Mouse (Mus musculus): ENCODE data around the gene Cfl1. TPM values are rescaled to one million over a fixed set of nuclear protein-coding genes. Genes with fewer than 3 reads are reported as not detected.
A peak's percentile ranks its signal among the peaks of the same experiment; 100 is the strongest.

Gene Cfl1
- polyA plus RNA-seq (2014; fragmentation: Nextera tagmentation; extraction: Ambion mirVana): 3,236 and 3,318 TPM in 2 replicates

- under 1% methylated on average over 61 of the region's 62 CpGs for WGBS
- Histone ChIP-seq H3K27me3 (ENCODE audit: insufficient read depth, low read length) (no peaks in the 10 kb centered on the region), H3K4me3 (ENCODE audit: low read depth, low read length) (peak within 1 kb of the TSS; percentile 99), H3K36me3 (ENCODE audit: insufficient read depth) (peaks cover 44% of the 10 kb centered on the region), H3K9me3 (ENCODE audit: low read depth, low read length) (no peaks in the 10 kb centered on the region), H3K27ac (ENCODE audit: low read depth) (peak within 1 kb of the TSS; percentile 97), H3K4me2 (peak within 1 kb of the TSS; percentile 87), H3K4me1 (ENCODE audit: insufficient read depth) (peaks cover 8% of the 10 kb centered on the region; the same call in 1 of the 2 replicates), H3K9ac (peak within 1 kb of the TSS; percentile 94)
- DNase-seq (peak; percentile 98), ATAC-seq (ENCODE audit: insufficient read depth) (peak; percentile 44)
- TF ChIP-seq CTCF (IDR thresholded peaks at IDR 0.05; ENCODE audit: low read depth): 0 out of 2 replicates have a peak, but pooled peaks have one; percentile 3
Observed at GRCm38 (mm10) chr19:5490313-5490897, at the start of gene Cfl1. Gene Cfl1 (plus strand): TSS chr19:5490455.

- no peak overlapping the region for H3K4me3 ChIP-seq (ENCODE audit: low read depth, low read length)
- WGBS: 60% methylated on average over 9 of the region's 9 CpGs
- no peaks in the 10 kb centered on the region for H3K4me1 ChIP-seq (ENCODE audit: insufficient read depth)
- H3K4me2 ChIP-seq: no peak overlapping the region
- H3K9ac ChIP-seq: no peak overlapping the region
- TF ChIP-seq CTCF (IDR thresholded peaks at IDR 0.05; ENCODE audit: low read depth): no peak
- H3K36me3 ChIP-seq (ENCODE audit: insufficient read depth): no peaks in the 10 kb centered on the region
- ATAC-seq (ENCODE audit: insufficient read depth): no peak
- 0 out of 2 replicates have a peak, but pooled peaks cover 4% of the 10 kb centered on the region for H3K9me3 ChIP-seq (ENCODE audit: low read depth, low read length)
- peaks cover 30% of the 10 kb centered on the region for H3K27me3 ChIP-seq (ENCODE audit: insufficient read depth, low read length)
- DNase-seq: no peak
- no peak overlapping the region for H3K27ac ChIP-seq (ENCODE audit: low read depth)
Observed at GRCm38 (mm10) chr19:5444371-5444908, 45.8 kb upstream of the Cfl1 start.

- no peak overlapping the region for H3K4me3 ChIP-seq (ENCODE audit: low read depth, low read length)
- H3K27me3 ChIP-seq (ENCODE audit: insufficient read depth, low read length): peaks cover 35% of the 10 kb centered on the region
- DNase-seq: no peak
- TF ChIP-seq CTCF (IDR thresholded peaks at IDR 0.05; ENCODE audit: low read depth): no peak
- no peak overlapping the region for H3K9ac ChIP-seq
- 21% methylated on average over 7 of the region's 7 CpGs for WGBS
- ATAC-seq (ENCODE audit: insufficient read depth): no peak
- H3K27ac ChIP-seq (ENCODE audit: low read depth): no peak overlapping the region
- H3K4me1 ChIP-seq (ENCODE audit: insufficient read depth): no peaks in the 10 kb centered on the region
- H3K4me2 ChIP-seq: no peak overlapping the region
- 0 out of 2 replicates have a peak, but pooled peaks cover 4% of the 10 kb centered on the region for H3K9me3 ChIP-seq (ENCODE audit: low read depth, low read length)
- no peaks in the 10 kb centered on the region for H3K36me3 ChIP-seq (ENCODE audit: insufficient read depth)
Observed at GRCm38 (mm10) chr19:5444954-5445353, 45.3 kb upstream of the Cfl1 start.

- WGBS: 90% methylated on average over 5 of the region's 5 CpGs
- ATAC-seq (ENCODE audit: insufficient read depth): no peak
- Histone ChIP-seq H3K4me1 (ENCODE audit: insufficient read depth) (no peaks in the 10 kb centered on the region), H3K27me3 (ENCODE audit: insufficient read depth, low read length) (peaks cover 43% of the 10 kb centered on the region), H3K27ac (ENCODE audit: low read depth) (no peak overlapping the region), H3K36me3 (ENCODE audit: insufficient read depth) (no peaks in the 10 kb centered on the region), H3K9me3 (ENCODE audit: low read depth, low read length) (no peaks in the 10 kb centered on the region), H3K4me2 (no peak overlapping the region), H3K4me3 (ENCODE audit: low read depth, low read length) (no peak overlapping the region), H3K9ac (no peak overlapping the region)
- DNase-seq: no peak
- TF ChIP-seq CTCF (IDR thresholded peaks at IDR 0.05; ENCODE audit: low read depth): no peak
Observed at GRCm38 (mm10) chr19:5445747-5446146, 44.5 kb upstream of the Cfl1 start.

GRCm38 (mm10) chr19:5447515-5448353 lies 42.5 kb upstream of the Cfl1 start, which contains the start of gene Fosl1:
Gene Fosl1 (plus strand): TSS chr19:5447547.
- no peaks in the 10 kb centered on the region for H3K36me3 ChIP-seq (ENCODE audit: insufficient read depth)
- peak; percentile 50 for ATAC-seq (ENCODE audit: insufficient read depth)

GRCm38 (mm10) chr19:5448354-5449150 lies 41.7 kb upstream of the Cfl1 start:
- 4% methylated on average over 36 of the region's 36 CpGs for WGBS

More at GRCm38 (mm10) chr19:5447515-5448353, 42.5 kb upstream of the Cfl1 start, which contains the start of gene Fosl1:
- H3K4me1 ChIP-seq (ENCODE audit: insufficient read depth): no peaks in the 10 kb centered on the region
- DNase-seq: peak; percentile 80
- H3K4me2 ChIP-seq: peak within 1 kb of the TSS; percentile 96
- TF ChIP-seq CTCF (IDR thresholded peaks at IDR 0.05; ENCODE audit: low read depth): no peak
- no peak within 1 kb of the TSS for H3K27ac ChIP-seq (ENCODE audit: low read depth)
- peak within 1 kb of the TSS; percentile 40 for H3K9ac ChIP-seq
- no peaks in the 10 kb centered on the region for H3K9me3 ChIP-seq (ENCODE audit: low read depth, low read length)
- H3K4me3 ChIP-seq (ENCODE audit: low read depth, low read length): peak within 1 kb of the TSS; percentile 54
- WGBS: under 1% methylated on average over 70 of the region's 70 CpGs
- H3K27me3 ChIP-seq (ENCODE audit: insufficient read depth, low read length): peaks cover 45% of the 10 kb centered on the region

More at GRCm38 (mm10) chr19:5448354-5449150, 41.7 kb upstream of the Cfl1 start:
- H3K27me3 ChIP-seq (ENCODE audit: insufficient read depth, low read length): peaks cover 45% of the 10 kb centered on the region
- 0 out of 2 replicates have a peak, but pooled peaks have one; percentile 18 for ATAC-seq (ENCODE audit: insufficient read depth)
- no peaks in the 10 kb centered on the region for H3K4me1 ChIP-seq (ENCODE audit: insufficient read depth)
- H3K27ac ChIP-seq (ENCODE audit: low read depth): no peak overlapping the region
- peaks cover under 1% of the 10 kb centered on the region; the same call in 1 of the 2 replicates for H3K36me3 ChIP-seq (ENCODE audit: insufficient read depth)
- no peak for TF ChIP-seq CTCF (IDR thresholded peaks at IDR 0.05; ENCODE audit: low read depth)
- H3K9ac ChIP-seq: no peak overlapping the region
- H3K4me3 ChIP-seq (ENCODE audit: low read depth, low read length): peak overlapping the region; percentile 54
- H3K4me2 ChIP-seq: peak overlapping the region; percentile 96
- peak; percentile 40 for DNase-seq
- no peaks in the 10 kb centered on the region for H3K9me3 ChIP-seq (ENCODE audit: low read depth, low read length)
